In genomic region chr15:77050570-77050969, GRCm38 (mm10) we compare ENCODE assay signal across 18 mouse cellular contexts. TPM values are rescaled to one million over a fixed set of nuclear protein-coding genes. Genes with fewer than 3 reads are reported as not detected.
DNase-seq lines count a peak whose midpoint lies in the region; ATAC-seq and TF ChIP-seq lines count a peak whose summit lies in the region.
"Had no signal": no experiment of that assay in that cellular context is flagged by ENCODE, and none has a peak within 500 bp of the region (broad histone marks: within the 10 kb centered on the region; RNA-seq: fewer than 3 reads in every experiment).

Mb (minus strand) TSS chr15:77050670.

- H3K4me3 ChIP-seq in gastrocnemius, adult 2 months, result peak within 1 kb of the TSS; percentile 26
- H3K4me3 ChIP-seq in heart, embryonic 11.5 days (ENCODE audit: low read depth, low read length), result no peak within 1 kb of the TSS
- no peak within 1 kb of the TSS for H3K4me3 ChIP-seq in stomach, postnatal 0 days (ENCODE audit: low read depth, low read length)
- H3K4me3 ChIP-seq: hindbrain, embryonic 15.5 days; lung, embryonic 15.5 days; neural tube, embryonic 15.5 days had no signal

- TF ChIP-seq EP300 in stomach, postnatal 0 days (optimal IDR thresholded peaks at IDR 0.05), result no peak

- ATAC-seq in heart, embryonic 11.5 days (replicated peaks; ENCODE audit: insufficient number of reproducible peaks, low FRiP score, low TSS enrichment), result no peak
- ATAC-seq in stomach, postnatal 0 days (ENCODE audit: low FRiP score, low TSS enrichment), result no peak
- ATAC-seq: Patski had no signal

- H3K9ac ChIP-seq in heart, embryonic 11.5 days (ENCODE audit: low read depth, low read length), result no peak within 1 kb of the TSS
- H3K9ac ChIP-seq in stomach, postnatal 0 days (ENCODE audit: low read length), result no peak within 1 kb of the TSS
- H3K9ac ChIP-seq: hindbrain, embryonic 15.5 days; lung, embryonic 15.5 days; neural tube, embryonic 15.5 days had no signal

- no peak for TF ChIP-seq CTCF in gastrocnemius, adult 2 months (IDR thresholded peaks at IDR 0.05)
- no peak for TF ChIP-seq CTCF in stomach, postnatal 0 days (IDR thresholded peaks at IDR 0.05; ENCODE audit: low read depth)

- H3K27ac ChIP-seq in gastrocnemius, adult 2 months, result no peak within 1 kb of the TSS; the same call in 1 of the 2 replicates
- H3K27ac ChIP-seq in heart, embryonic 11.5 days (ENCODE audit: low read depth, low read length), result no peak within 1 kb of the TSS
- no peak within 1 kb of the TSS for H3K27ac ChIP-seq in stomach, postnatal 0 days (replicated peaks)
- H3K27ac ChIP-seq: hindbrain, embryonic 15.5 days; lung, embryonic 15.5 days; neural tube, embryonic 15.5 days had no signal

- WGBS in heart, embryonic 11.5 days (ENCODE audit: insufficient replicate concordance), result 86% methylated on average over 10 of the region's 10 CpGs
- WGBS in stomach, postnatal 0 days, result 93% methylated on average over 10 of the region's 10 CpGs

- H3K9me3 ChIP-seq in heart, embryonic 11.5 days (replicated peaks; ENCODE audit: control insufficient read depth, low read length), result no peaks in the 10 kb centered on the region
- no peaks in the 10 kb centered on the region for H3K9me3 ChIP-seq in stomach, postnatal 0 days (ENCODE audit: control insufficient read depth, low read length)
- H3K9me3 ChIP-seq: hindbrain, embryonic 15.5 days; lung, embryonic 15.5 days; neural tube, embryonic 15.5 days had no signal

- no peak within 1 kb of the TSS for H3K4me2 ChIP-seq in heart, embryonic 11.5 days
- H3K4me2 ChIP-seq in stomach, postnatal 0 days (replicated peaks; ENCODE audit: low read depth), result no peak within 1 kb of the TSS
- H3K4me2 ChIP-seq: hindbrain, embryonic 15.5 days; lung, embryonic 15.5 days; neural tube, embryonic 15.5 days had no signal

- peaks cover 6% of the 10 kb centered on the region; the same call in 1 of the 2 replicates for H3K4me1 ChIP-seq in heart, embryonic 11.5 days (ENCODE audit: control insufficient read depth, insufficient read depth, low read length)
- H3K4me1 ChIP-seq in stomach, postnatal 0 days (replicated peaks; ENCODE audit: control insufficient read depth, insufficient read depth), result no peaks in the 10 kb centered on the region; the same call in 1 of the 2 replicates
- H3K4me1 ChIP-seq: hindbrain, embryonic 15.5 days; neural tube, embryonic 15.5 days had no signal

- no peaks in the 10 kb centered on the region for H3K36me3 ChIP-seq in heart, embryonic 11.5 days (ENCODE audit: control insufficient read depth, insufficient read depth, low read length)
- H3K36me3 ChIP-seq in stomach, postnatal 0 days (ENCODE audit: control insufficient read depth, insufficient read depth, low read length), result no peaks in the 10 kb centered on the region
- H3K36me3 ChIP-seq: hindbrain, embryonic 15.5 days; lung, embryonic 15.5 days; neural tube, embryonic 15.5 days had no signal

- no peak for DNase-seq in adrenal gland, postnatal 10 days
- no peak for DNase-seq in adrenal gland, postnatal 14 days
- DNase-seq in gastrocnemius, adult 2 months, result no peak
- DNase-seq in heart, postnatal 36 days, result no peak
- no peak for DNase-seq in right cerebral cortex, postnatal 25 days
- no peak for DNase-seq in stomach, postnatal 0 days (ENCODE audit: low spot score)
- no peak for DNase-seq in urinary bladder, postnatal 14 days (ENCODE audit: low spot score)
- DNase-seq: cerebellum, adult 9-10 months; kidney, adult 18-20 months; kidney, postnatal 4 days; retina, postnatal 1 day had no signal

- intact Hi-C loops in gastrocnemius, adult 2 months (cut with DNase I), result no loop called here
- intact Hi-C loops in heart, postnatal 36 days (cut with DNase I), result no loop called here

- no peaks in the 10 kb centered on the region for H3K27me3 ChIP-seq in heart, embryonic 11.5 days (ENCODE audit: control insufficient read depth, insufficient read depth, low read length)
- H3K27me3 ChIP-seq in stomach, postnatal 0 days (ENCODE audit: control insufficient read depth, insufficient read depth, low read length), result no peaks in the 10 kb centered on the region
- H3K27me3 ChIP-seq: hindbrain, embryonic 15.5 days; lung, embryonic 15.5 days; neural tube, embryonic 15.5 days; Patski had no signal

RNA-seq across cellular contexts. Expression of gene Mb, which starts in this region (rescaled TPM):
- total RNA-seq in adrenal gland, postnatal 10 days (2021), result 100 to 1,000 TPM in 1 of 2 experiments, 10 to 100 TPM in 1; 34.3 to 233 TPM
- total RNA-seq in adrenal gland, postnatal 14 days (2021), result 5.9 and 6.8 TPM in 2 replicates
- 1,000 to 10,000 TPM; 3,091 to 7,772 TPM for total RNA-seq in gastrocnemius, adult 2 months (2021)
- polyA plus RNA-seq in heart, embryonic 11.5 days (2014; fragmentation: Nextera tagmentation; extraction: Ambion mirVana), result 138 and 139 TPM in 2 replicates
- over 10,000 TPM; 17,938 to 18,211 TPM for total RNA-seq in heart, postnatal 36 days (2021)
- polyA plus RNA-seq in stomach, postnatal 0 days (2015; fragmentation: Nextera tagmentation; extraction: Ambion mirVana), result 0.91 and 1.1 TPM in 2 replicates
- total RNA-seq: megakaryocyte, adult 5-6 weeks had no signal
- polyA plus RNA-seq: liver, adult 2 months; Patski had no signal

Comparison
In these comparisons a context has a peak if more than half of its experiments do, and no peak if none do; other contexts are left out.
1. RNA of gene Mb (total RNA-seq): 17,938 to 18,211 TPM in heart, postnatal 36 days and 3,091 to 7,772 TPM in gastrocnemius, adult 2 months; 34.3 to 233 TPM in adrenal gland, postnatal 10 days and 5.9 to 6.8 TPM in adrenal gland, postnatal 14 days; every median in the first group is over 10 times any median in the second.
2. RNA of gene Mb (polyA plus RNA-seq): 138 to 139 TPM in heart, embryonic 11.5 days; 0.91 to 1.1 TPM in stomach, postnatal 0 days; every median in the first group is over 10 times any median in the second.